Mouse (Mus musculus): Measurements from ENCODE around the gene Syndig1.

Syndig1 gene

GRCm38 (mm10) chr2:149873346-149873745 lies 44.3 kb downstream of the Syndig1 start:
- no peak for DNase-seq (ENCODE audit: low spot score in 2 of 2)

- no peak for DNase-seq (ENCODE audit: low spot score in 2 of 2)
These were observed 48.9 kb downstream of the Syndig1 start for GRCm38 (mm10) chr2:149877954-149878353.

GRCm38 (mm10) chr2:149887634-149888033 lies 58.6 kb downstream of the Syndig1 start:
- no peak for DNase-seq (ENCODE audit: low spot score in 2 of 2)

- DNase-seq (ENCODE audit: low spot score in 2 of 2) = no peak
These were observed 62.6 kb downstream of the Syndig1 start for GRCm38 (mm10) chr2:149891647-149892046.

- DNase-seq (ENCODE audit: low spot score in 2 of 2) = no peak
These were observed 67.3 kb downstream of the Syndig1 start for GRCm38 (mm10) chr2:149896337-149896736.

- DNase-seq (ENCODE audit: low spot score in 2 of 2) = no peak
These were observed 70.6 kb downstream of the Syndig1 start for GRCm38 (mm10) chr2:149899615-149900014.

GRCm38 (mm10) chr2:149900606-149901005 lies 71.6 kb downstream of the Syndig1 start:
- no peak for DNase-seq (ENCODE audit: low spot score in 2 of 2)

GRCm38 (mm10) chr2:149904405-149904804 lies 75.4 kb downstream of the Syndig1 start:
- no peak for DNase-seq (ENCODE audit: low spot score in 2 of 2)

- DNase-seq (ENCODE audit: low spot score in 2 of 2) = no peak
These were observed 77.7 kb downstream of the Syndig1 start for GRCm38 (mm10) chr2:149906694-149907093.

- no peak for DNase-seq (ENCODE audit: low spot score in 2 of 2)
These were observed 88.2 kb downstream of the Syndig1 start for GRCm38 (mm10) chr2:149917162-149917561.

GRCm38 (mm10) chr2:149923561-149923960 lies 94.5 kb downstream of the Syndig1 start:
- DNase-seq (ENCODE audit: low spot score in 2 of 2) = no peak

GRCm38 (mm10) chr2:149925911-149926310 lies 96.9 kb downstream of the Syndig1 start:
- DNase-seq (ENCODE audit: low spot score in 2 of 2) = no peak

GRCm38 (mm10) chr2:149927001-149927400 lies 98.0 kb downstream of the Syndig1 start:
- no peak for DNase-seq (ENCODE audit: low spot score in 2 of 2)

GRCm38 (mm10) chr2:149927481-149927880 lies 98.5 kb downstream of the Syndig1 start:
- no peak for DNase-seq (ENCODE audit: low spot score in 2 of 2)

GRCm38 (mm10) chr2:149929986-149930385 lies 101.0 kb downstream of the Syndig1 start:
- no peak for DNase-seq (ENCODE audit: low spot score in 2 of 2)

GRCm38 (mm10) chr2:149931111-149931510 lies 102.1 kb downstream of the Syndig1 start:
- no peak for DNase-seq (ENCODE audit: low spot score in 2 of 2)

GRCm38 (mm10) chr2:149932095-149932494 lies 103.1 kb downstream of the Syndig1 start:
- no peak for DNase-seq (ENCODE audit: low spot score in 2 of 2)

GRCm38 (mm10) chr2:149933247-149933898 lies 104.4 kb downstream of the Syndig1 start:
- no peak for DNase-seq (ENCODE audit: low spot score in 2 of 2)

- no peak for DNase-seq (ENCODE audit: low spot score in 2 of 2)
These were observed 105.1 kb downstream of the Syndig1 start for GRCm38 (mm10) chr2:149934139-149934538.

GRCm38 (mm10) chr2:149938829-149939228 lies 109.8 kb downstream of the Syndig1 start:
- no peak for DNase-seq (ENCODE audit: low spot score in 2 of 2)

GRCm38 (mm10) chr2:149939586-149939985 lies 110.6 kb downstream of the Syndig1 start:
- DNase-seq (ENCODE audit: low spot score in 2 of 2) = no peak

GRCm38 (mm10) chr2:149950641-149951040 lies 121.6 kb downstream of the Syndig1 start:
- no peak for DNase-seq (ENCODE audit: low spot score in 2 of 2)

GRCm38 (mm10) chr2:149971014-149971413 lies 142.0 kb downstream of the Syndig1 start:
- no peak for DNase-seq (ENCODE audit: low spot score in 2 of 2)

GRCm38 (mm10) chr2:149973583-149973982 lies 144.6 kb downstream of the Syndig1 start:
- DNase-seq (ENCODE audit: low spot score in 2 of 2) = no peak
